Mouse (Mus musculus) thymus, postnatal 36 days (tissue): Measurements from ENCODE around the gene Clhc1.

Experiments
- DNase-seq, 2 experiments: peaks; one replicate each; pipeline ENCODE4 v3.0.0; 2022; ENCODE audit warnings: mixed read lengths in 2 of 2

Clhc1 gene

DNA sequence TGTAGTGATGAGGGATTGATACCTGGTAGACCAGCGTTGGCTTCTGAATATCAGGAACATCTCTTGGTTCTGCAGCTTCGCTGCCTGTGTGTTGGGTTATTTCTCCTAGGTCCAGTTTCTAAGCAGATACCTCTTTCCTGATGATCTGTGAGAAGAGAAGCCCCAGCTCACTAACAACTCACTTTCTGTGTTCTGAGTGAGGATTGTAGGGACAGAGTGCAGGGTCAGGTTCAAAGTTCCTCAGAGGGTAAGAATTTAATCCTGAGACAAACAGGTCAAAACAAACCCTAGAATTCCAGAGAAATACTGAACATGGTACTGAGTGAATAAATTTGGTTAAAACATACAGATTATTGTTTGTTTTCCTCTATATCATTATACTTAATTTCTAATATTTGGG is 15.7 kb downstream of the Clhc1 start:
- DNase-seq, result no peak

DNA sequence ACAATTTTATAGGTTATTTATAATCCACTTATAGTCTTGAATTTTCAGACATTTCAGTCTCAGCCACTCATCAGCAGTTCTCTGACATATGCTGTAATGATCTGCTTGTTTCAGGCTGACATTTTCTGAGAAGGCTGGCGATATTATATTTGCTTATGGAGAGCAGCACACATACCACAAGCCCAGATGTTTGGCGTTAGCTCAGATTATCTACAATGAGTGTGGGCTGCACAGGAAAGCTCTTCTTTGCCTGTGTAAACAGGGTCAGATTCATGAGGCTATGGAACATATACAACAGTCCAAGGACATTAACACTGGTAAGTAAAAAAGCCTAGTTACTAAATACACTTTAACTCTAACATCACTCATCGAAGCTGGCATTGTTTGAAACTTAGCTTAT is 23.8 kb downstream of the Clhc1 start:
- DNase-seq, result no peak

DNA sequence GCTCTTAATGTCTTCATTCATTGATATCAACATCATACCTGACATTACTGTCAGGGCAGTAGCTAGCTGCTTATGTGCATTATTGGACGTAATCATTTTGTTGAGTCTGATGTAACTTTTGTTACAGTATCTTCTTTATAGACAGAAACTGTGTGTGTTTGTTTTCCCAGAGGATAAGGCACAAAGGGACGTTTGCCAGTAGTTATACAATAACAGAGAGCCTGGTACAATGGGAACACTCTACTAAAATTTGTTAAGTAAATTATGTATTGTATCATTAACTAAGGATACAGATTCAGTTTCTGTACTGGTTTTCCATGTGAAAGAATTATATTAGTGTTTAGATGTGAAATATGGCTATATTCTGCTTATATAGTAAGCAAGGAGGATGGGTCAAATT is 24.9 kb downstream of the Clhc1 start:
- DNase-seq, result no peak

DNA sequence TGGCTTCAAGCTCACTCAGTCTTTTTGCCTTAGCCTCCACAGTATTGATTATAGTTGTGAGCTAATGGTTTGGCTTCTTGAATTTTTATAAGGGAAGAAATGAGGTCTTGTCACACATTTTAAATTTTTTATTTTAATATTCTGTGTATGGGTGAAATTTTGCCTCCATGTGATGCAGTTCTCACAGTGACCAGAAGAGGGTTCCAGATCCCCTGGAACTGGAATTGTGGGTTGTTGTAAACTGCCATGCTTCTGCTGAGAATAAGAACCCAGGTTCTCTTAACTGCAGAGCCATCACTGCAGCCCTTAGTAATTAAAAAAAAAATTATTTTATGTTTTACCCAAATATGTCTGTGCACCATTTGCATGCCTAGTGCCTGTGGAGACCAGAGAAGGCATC is 31.9 kb downstream of the Clhc1 start:
- no peak for DNase-seq

DNA sequence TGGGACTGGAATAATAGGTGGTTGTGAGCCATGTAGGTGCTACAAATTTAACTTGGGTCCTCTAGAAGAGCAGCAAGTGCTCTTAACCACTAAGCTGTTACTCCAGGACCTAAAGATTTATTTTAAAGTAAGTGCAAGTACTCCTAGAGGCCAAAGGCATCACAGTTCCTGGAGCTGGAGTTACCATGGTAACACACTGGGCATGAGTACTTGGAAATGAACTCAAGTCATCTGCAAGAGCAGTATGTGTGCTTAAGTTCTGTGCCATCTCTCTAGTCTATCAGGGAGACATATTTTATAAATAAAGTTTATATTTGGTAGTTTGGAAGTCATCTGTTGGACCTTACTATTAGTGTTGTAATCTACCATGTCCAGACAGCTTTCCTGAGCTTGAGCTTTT is 47.5 kb downstream of the Clhc1 start:
- DNase-seq, result no peak

DNA sequence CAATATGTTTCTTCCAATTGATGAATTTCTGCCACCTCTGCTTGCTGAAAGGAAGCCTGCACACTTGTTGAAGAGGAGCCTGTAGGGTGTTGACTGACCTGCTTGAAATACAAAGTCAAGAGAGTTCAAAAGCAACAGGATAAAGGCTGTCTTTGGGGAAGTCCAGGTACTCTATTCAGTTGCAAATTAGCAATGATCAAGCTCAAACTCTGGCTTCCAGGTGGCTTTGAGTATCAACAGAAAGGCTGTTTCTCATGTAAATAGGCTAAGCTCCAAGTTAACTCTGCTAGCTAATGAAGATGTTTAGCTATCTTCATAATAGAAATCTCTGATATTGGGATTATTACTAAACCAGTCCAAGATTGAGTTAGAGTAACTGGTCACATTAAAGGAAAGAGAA is 49.4 kb downstream of the Clhc1 start:
- no peak for DNase-seq

DNA sequence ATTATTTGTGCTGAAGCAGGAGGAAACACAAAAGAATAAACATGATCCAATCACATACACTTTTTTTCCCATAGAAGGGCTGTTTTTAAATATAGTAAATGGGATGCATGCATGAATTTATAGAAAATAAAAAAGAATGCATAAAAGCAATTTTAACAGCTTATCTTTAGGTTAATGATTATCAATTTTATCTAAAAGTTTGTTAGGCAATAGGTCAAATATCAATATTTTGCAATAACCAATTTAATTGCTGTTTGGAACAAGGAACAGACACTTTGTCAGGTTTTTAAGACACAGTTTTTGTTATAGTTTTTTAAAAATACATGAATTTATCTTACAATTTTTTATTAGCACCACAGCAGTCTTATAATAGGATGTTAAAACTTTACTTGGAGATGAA is 51.2 kb downstream of the Clhc1 start:
- DNase-seq, result no peak

DNA sequence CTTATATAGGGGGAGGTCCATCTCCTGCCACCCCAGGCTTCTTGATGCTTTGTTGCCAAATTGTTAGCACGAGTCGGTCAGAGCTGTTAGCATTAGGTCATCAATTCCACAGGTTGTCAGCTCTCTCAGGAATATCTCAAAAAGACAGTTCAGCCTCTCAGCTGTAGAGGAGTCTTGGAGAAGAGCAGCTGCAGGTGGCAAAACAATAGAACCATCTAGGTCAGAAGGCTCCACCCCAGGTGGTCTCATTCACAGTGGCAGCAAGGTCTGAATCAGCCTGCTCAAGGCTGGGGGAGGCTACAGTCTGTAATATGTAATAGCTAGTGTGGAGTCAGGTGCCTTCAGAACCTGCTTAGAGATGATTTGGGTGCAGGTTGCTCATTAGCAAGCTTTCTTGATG is 55.8 kb downstream of the Clhc1 start:
- DNase-seq, result no peak

DNA sequence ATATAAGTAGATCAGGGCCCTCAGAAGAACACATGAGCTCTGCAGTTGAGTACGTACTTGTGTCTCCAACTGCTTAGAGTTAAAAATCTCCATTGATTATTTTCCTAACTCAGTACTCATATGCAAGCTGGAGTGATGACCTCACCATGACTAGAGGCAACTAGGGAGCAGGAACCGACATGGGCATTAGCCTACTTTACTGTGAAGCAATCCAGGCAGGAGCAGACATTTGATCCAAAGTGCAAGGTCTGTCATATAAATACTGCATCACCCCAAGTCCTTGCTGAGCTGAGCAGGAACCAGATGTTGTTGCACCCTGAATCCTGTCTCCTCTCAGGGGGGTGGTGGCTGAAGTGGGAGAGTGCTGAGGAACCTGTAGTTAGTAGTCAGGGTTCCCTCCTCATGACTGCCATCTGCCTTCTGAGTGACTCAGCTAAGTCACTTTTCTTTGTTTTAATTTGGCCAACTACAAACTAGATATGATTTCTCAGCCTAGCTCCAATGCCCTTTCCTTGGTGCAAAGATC is 59.8 kb downstream of the Clhc1 start:
- no peak for DNase-seq

DNA sequence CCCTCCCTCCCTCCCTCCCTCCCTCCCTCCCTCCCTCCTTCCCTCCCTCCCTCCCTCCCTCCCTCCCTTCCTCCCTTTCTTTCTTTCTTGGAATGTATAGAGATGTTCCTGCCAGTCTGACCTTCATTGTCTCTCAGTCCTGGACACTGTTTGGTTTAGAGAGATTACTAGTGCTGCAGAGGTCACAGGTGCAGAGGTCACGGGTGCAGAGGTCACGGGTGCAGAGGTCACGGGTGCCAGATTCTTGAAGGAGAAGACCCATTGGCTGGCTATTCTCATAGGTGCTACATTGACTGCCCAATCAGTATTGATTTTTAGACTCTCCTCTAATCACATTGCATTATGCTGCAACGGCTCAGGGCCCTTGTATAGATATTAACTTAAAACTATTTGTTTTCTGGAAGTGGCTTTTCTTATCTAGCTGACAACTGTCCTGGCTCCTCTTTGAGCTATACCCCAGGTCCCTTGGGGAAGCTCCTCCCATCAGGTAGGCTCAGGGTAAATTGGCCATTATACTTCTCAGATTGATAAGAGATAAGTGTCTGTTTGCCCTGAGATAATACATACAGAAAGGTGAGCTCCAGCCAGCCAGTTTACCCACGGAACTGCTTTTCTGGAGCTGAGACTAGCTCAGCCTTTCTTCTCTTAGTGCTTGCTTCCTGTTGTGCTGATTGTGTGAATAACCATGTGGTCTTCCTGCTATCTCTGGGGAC is 62.2 kb downstream of the Clhc1 start:
- DNase-seq, result no peak

DNA sequence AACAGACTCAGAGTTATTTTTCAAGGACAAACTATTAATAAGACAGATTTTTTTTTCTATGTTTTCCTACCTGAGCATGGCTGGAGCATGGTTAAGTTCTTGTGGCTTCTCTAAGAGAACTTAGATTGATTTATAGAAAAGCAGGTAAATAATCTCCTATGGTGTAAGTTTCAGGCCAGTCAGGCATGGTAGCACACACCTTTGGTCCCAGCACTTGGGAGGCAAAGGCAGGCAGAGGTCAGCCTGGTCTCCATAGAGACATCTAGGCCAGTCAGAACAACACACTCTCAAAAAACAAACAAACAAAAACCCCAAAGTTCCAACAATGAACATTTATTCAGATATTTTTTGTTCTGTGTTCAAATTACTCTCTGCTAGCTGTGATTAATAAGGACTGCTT is 64.3 kb downstream of the Clhc1 start:
- no peak for DNase-seq

DNA sequence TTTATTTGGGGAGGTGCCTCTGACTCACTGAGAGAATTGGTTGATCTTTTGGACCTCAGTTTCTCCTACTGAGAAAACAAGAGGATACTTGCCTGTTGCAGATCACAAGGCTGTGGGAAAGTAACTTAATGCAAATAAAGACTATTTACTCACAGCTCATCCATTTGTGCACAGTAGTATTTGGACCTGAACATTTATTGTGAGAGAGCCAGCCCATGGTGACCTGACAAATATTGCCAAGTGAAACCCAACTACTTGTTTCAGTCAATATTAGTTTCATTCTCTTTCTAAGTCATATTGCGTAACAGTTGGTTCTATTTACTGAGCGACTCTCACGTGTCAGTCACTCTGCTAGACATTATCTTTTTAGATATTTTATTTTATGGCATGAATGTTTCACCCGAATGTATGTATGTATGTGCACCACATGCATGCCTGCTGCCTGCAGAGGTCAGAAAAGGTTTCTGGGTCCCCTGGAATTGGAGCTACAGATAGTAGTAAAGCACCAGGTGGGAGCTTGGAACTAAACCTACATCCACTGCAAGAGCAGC is 65.5 kb downstream of the Clhc1 start:
- no peak for DNase-seq

DNA sequence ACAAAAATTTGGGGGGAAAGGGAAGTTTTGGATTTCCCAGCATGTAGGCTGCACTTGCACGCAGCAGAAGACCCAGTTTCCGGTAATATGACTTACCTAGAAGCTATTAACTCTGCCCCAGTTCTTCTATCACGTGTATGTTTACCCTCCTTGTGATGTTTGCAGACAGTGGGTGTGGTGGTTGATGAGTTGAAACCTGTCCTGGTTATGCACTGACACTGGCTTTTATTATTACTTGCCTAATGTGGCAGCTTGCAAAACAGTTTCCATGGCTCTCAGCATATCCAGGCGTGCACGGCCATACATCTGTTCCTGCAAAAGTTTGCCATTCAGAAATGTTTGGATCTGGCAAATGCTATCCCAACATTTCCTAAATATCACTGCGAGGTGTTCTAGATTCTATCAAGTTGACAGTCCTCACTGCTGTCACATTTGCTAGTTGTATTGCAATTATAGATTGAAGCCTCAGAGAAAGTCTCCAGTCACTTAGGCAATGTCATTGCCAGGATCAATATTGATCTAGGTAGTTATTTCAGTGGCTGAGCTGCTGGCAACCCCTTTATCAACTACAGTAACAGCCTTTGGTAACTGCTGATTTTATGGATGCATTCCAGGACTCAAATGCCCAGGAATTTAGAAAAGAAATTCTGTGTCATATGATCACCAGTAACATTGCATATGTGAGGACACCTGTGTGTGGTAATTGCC is 66.6 kb downstream of the Clhc1 start:
- DNase-seq, result no peak

DNA sequence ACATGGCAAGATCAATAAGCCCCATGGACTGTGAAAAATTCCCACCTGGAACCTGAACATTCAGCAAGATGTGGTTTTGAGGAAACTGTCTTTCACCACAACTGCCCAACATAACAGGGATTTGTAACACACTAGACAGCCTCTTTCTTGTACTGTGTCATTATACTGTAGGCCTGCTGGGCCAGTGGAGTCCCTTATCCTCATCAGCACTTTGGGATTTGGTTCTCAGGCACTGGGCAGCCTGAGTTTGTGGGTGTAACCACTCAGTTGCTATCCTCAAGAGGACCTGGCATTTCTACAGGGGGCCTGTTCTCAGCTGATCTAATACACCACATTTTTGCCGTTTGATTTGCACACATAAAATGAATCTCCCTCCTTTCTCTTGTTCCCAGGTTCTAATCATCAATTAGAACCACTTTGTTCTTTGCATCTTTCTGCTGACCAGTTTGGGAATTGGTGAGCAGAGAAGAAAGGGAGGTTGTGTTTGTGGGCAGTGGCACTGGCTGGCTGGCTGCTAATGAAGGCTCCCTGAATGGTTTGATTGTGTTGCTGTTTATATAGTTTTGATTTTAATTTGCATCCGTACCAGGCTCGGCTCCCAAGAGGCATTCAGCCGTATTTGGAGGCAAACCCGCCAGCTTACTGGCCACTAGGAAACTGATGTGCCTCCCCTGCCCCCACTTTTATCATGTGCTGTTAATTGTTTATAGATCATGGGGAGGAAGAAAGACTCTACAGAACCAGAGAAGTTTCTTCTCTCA is 74.5 kb downstream of the Clhc1 start:
- DNase-seq, result no peak

DNA sequence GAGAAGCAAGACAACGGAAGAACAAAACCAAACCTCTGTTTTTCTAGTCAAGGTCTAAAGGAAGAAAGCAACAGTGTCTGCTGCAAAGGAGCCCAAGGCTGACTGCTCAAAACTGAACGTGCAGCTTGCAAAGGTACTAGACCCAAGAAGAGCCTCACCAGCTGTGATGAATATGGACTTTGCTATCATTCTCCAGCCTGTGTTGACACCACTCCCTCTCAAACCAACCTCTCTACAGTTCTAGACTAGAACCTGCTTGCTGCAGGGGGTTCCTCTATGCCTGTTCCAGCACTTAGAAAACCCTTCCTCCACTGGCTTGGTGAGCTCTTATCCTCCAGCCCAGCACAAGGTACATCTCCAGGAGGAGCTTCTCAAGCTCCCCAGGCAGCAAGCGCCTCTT is 75.6 kb downstream of the Clhc1 start:
- no peak for DNase-seq

DNA sequence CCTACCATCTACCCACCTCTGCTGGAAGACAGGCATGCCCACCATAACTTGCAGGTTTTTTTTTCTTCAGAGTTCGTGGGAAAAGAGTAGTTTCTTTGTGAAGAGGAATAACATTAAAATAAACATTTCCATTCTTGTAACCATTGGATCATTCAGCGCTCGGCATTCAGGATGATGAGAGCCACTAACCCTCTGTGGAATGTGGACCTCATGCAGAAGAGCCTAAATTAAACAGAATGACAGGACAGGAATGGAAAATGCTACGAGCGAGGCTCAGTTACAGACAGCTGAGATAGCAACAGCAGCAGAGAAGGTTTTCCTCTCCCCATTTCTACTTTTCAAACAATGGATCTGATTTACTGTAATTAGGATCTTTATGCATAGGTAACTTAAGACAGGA is 78.8 kb downstream of the Clhc1 start:
- no peak for DNase-seq

DNA sequence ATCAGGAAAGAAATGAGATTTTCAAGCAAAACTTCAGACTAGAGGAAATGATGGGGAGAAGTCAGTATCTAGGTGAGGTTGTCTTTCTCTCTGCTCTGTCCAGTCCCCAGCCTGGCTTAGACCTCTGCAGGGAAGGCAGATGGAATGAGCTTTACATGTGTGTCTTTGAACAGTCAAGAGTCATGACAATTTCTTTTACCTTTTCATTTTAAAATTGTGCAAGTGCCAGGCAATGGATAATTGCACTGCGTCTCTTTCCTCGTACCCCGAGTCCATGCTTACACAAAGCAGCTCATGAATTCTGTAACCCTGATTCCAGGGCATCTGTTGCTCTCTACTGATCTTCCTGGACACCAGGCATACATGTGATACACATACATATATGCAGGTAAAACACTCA is 80.0 kb downstream of the Clhc1 start:
- no peak for DNase-seq
